Mouse (Mus musculus) cerebellum, adult 2 months (tissue): ENCODE data around the gene Castor1. TPM values are rescaled to one million over a fixed set of nuclear protein-coding genes. Genes with fewer than 3 reads are reported as not detected.
A peak's percentile ranks its signal among the peaks of the same experiment; 100 is the strongest.

Experiments used
- DNase-seq, 2 experiments: peaks; one replicate each; pipeline ENCODE4 v3.0.0; 2021
- H3K27ac ChIP-seq: fragments of 200-500 bp; 2 replicates; pipeline ENCODE4 v1.5.1; 2012; ENCODE audit warnings: low read length, control low read depth, inconsistent platforms; ENCODE audit not compliant: insufficient read depth
- H3K27me3 ChIP-seq: fragments of 200-500 bp; 2 replicates; pipeline ENCODE4 v1.6.1; 2012; ENCODE audit warnings: inconsistent platforms, mild to moderate bottlenecking, low read length, moderate library complexity; ENCODE audit not compliant: control insufficient read depth, insufficient read depth
- H3K4me1 ChIP-seq: fragments of 200-500 bp; 2 replicates; pipeline ENCODE4 v1.6.1; 2011; ENCODE audit warnings: low read length; ENCODE audit not compliant: control insufficient read depth, insufficient read depth
- H3K4me3 ChIP-seq: fragments of 200-500 bp; replicated peaks from 2 replicates; pipeline ENCODE3; 2011; ENCODE audit warnings: mild to moderate bottlenecking, low read depth, low read length, control low read depth; ENCODE audit not compliant: insufficient read depth
- CTCF ChIP-seq: fragments of 200-500 bp; IDR thresholded peaks from 2 replicates; pipeline ENCODE4 v1.5.1; 2011; ENCODE audit warnings: low read depth, mild to moderate bottlenecking, control low read depth, low read length, moderate library complexity, borderline replicate concordance; ENCODE audit not compliant: insufficient read depth
- POLR2A ChIP-seq: fragments of 200-500 bp; IDR thresholded peaks from 2 replicates; pipeline ENCODE4 v1.6.1; 2011; ENCODE audit warnings: low read length, control low read depth, borderline replicate concordance; ENCODE audit not compliant: insufficient read depth
- WGBS: fragments of 180-500 bp; shearing (Covaris S2); methylation state at CpG from one replicate; pipeline ENCODE4 v1.1.7; 2018; 5-methylcytosine and 5-hydroxymethylcytosine counted together
- polyA plus RNA-seq: library from polyadenylated mRNA; depleted of rRNA; stranded (reverse); fragments of >200 nt; gene quantifications from 2 replicates; pipeline ENCODE4 v1.2.3, GENCODE M21; 2012

The Castor1 gene
- polyA plus RNA-seq, 1 experiment, result 5.6 TPM

- Histone ChIP-seq H3K4me3 (no peak overlapping the region), H3K27ac (no peak overlapping the region), H3K4me1 (no peaks in the 10 kb centered on the region), H3K27me3 (no peaks in the 10 kb centered on the region)
- no peak for TF ChIP-seq CTCF
- TF ChIP-seq POLR2A, result no peak
- WGBS, result 94% methylated on average over 6 of the region's 6 CpGs
- DNase-seq, result no peak
These were observed 20.1 kb downstream of the Castor1 start for GRCm38 (mm10) chr11:4238167-4238566.

- TF ChIP-seq POLR2A (no peak), CTCF (no peak)
- Histone ChIP-seq H3K27me3 (no peaks in the 10 kb centered on the region), H3K4me3 (no peak overlapping the region), H3K27ac (no peak overlapping the region), H3K4me1 (no peaks in the 10 kb centered on the region)
- no peak for DNase-seq
- 94% methylated on average over 23 of the region's 23 CpGs for whole genome bisulfite sequencing
These were observed 21.7 kb downstream of the Castor1 start for GRCm38 (mm10) chr11:4239691-4240090.

- H3K4me3 ChIP-seq, result no peak overlapping the region
- no peak for TF ChIP-seq CTCF
- TF ChIP-seq POLR2A, result no peak
- DNase-seq, result peak in 1 of 2 experiments; percentile 1
- WGBS, result 80% methylated on average over 7 of the region's 7 CpGs
- H3K27ac ChIP-seq, result no peak overlapping the region
- H3K27me3 ChIP-seq, result no peaks in the 10 kb centered on the region
- H3K4me1 ChIP-seq, result no peaks in the 10 kb centered on the region
These were observed 22.1 kb downstream of the Castor1 start for GRCm38 (mm10) chr11:4240151-4240550.

- no peak for TF ChIP-seq CTCF
- no peak for TF ChIP-seq POLR2A
- no peak overlapping the region for H3K27ac ChIP-seq
- no peaks in the 10 kb centered on the region for H3K27me3 ChIP-seq
- 72% methylated on average over 4 of the region's 4 CpGs for WGBS
- H3K4me1 ChIP-seq, result no peaks in the 10 kb centered on the region
- DNase-seq, result no peak
- no peak overlapping the region for H3K4me3 ChIP-seq
These were observed 23.2 kb downstream of the Castor1 start for GRCm38 (mm10) chr11:4241180-4241579.

GRCm38 (mm10) chr11:4246126-4246525 lies 28.1 kb downstream of the Castor1 start:
- no peak overlapping the region for H3K27ac ChIP-seq
- WGBS, result 80% methylated on average over 6 of the region's 6 CpGs
- TF ChIP-seq POLR2A, result no peak
- H3K27me3 ChIP-seq, result no peaks in the 10 kb centered on the region
- no peak overlapping the region for H3K4me3 ChIP-seq
- no peak for DNase-seq
- no peaks in the 10 kb centered on the region for H3K4me1 ChIP-seq

- WGBS, result 85% methylated on average over 4 of the region's 4 CpGs
- DNase-seq, result no peak
- Histone ChIP-seq H3K4me1 (no peaks in the 10 kb centered on the region), H3K27me3 (no peaks in the 10 kb centered on the region), H3K4me3 (no peak overlapping the region), H3K27ac (no peak overlapping the region)
- TF ChIP-seq CTCF, result no peak
- no peak for TF ChIP-seq POLR2A
These were observed 28.6 kb downstream of the Castor1 start for GRCm38 (mm10) chr11:4246623-4247022.

GRCm38 (mm10) chr11:4247201-4247959 lies 29.4 kb downstream of the Castor1 start:
- H3K4me1 ChIP-seq, result no peaks in the 10 kb centered on the region
- peak in 1 of 2 experiments; percentile 3 for DNase-seq
- TF ChIP-seq POLR2A, result no peak
- no peak for TF ChIP-seq CTCF
- H3K27me3 ChIP-seq, result no peaks in the 10 kb centered on the region; the same call in 1 of the 2 replicates
- no peak overlapping the region for H3K4me3 ChIP-seq
- H3K27ac ChIP-seq, result no peak overlapping the region
- 80% methylated on average over 14 of the region's 14 CpGs for WGBS

GRCm38 (mm10) chr11:4249151-4249550 lies 31.1 kb downstream of the Castor1 start:
- Histone ChIP-seq H3K27me3 (no peaks in the 10 kb centered on the region; the same call in 1 of the 2 replicates), H3K4me1 (no peaks in the 10 kb centered on the region), H3K27ac (no peak overlapping the region), H3K4me3 (no peak overlapping the region)
- 98% methylated on average over 3 of the region's 3 CpGs for WGBS
- no peak for DNase-seq
- TF ChIP-seq POLR2A (no peak), CTCF (no peak)
